Mouse (Mus musculus): ENCODE measurements at regions not wholly inside any gene's neighbourhood (a gene's known extent, or its start where the extent isn't known, plus 50 kb on each side); places are given as distances from the start of the nearest gene placed in this dataset.
A peak's percentile ranks its signal among the peaks of the same experiment; 100 is the strongest.

DNA sequence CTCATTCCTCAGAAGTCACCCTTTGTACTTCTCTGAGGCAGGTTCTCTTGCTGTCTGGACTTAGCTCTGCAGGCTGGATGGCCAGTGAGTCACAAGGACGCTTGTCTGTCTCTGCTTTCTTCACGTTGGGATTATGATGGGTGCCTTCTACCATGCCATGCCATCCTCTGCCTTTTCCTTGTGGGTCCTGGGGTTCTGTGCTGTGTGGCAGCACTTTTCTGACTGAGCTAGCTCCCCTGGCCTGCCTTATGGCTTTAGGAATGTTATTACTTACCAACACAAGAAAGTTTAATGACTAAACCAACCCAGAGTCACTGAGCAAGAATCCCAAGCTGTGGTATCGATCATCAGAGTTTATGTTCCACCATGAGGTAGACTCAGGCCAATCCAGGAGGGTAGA is 280.7 kb downstream of the Gm49356 start:
- no peak for DNase-seq (ENCODE audit: low read depth, low spot score)

GRCm38 (mm10) chr15:59171120-59171519 is 282.0 kb downstream of the Gm49356 start:
- DNase-seq (ENCODE audit: low read depth, low spot score) = no peak

GRCm38 (mm10) chr15:59173452-59174245 is 284.6 kb downstream of the Gm49356 start:
- no peak for DNase-seq (ENCODE audit: low read depth, low spot score)

- no peak for DNase-seq (ENCODE audit: low read depth, low spot score)
Observed at GRCm38 (mm10) chr15:59174246-59174751, 285.2 kb downstream of the Gm49356 start.

- no peak for DNase-seq (ENCODE audit: low read depth, low spot score)
Observed at GRCm38 (mm10) chr15:59174893-59175531, 285.9 kb downstream of the Gm49356 start.

DNA sequence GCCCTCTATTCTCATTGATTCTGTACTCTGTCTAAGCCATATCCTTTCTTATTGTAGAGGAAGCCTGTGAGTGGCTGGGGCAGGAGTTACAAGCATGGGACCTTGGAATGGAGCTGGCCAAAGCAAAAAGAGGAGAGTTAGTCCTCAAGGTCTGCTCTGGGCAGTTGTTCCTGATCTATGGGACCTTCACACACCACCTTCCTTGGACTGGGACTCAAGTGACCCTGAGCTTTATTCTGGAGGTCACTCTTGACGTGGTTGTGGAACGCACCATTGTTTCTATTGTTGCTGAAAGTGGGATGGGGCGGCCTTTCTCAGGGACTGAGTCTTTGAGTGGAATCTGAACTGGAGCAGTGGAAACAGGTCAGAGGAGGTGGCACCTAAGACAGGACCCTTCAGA is 291.0 kb downstream of the Gm49356 start:
- DNase-seq (ENCODE audit: low read depth, low spot score) = no peak

- peak; percentile 36 for DNase-seq (ENCODE audit: low read depth, low spot score)
Observed at GRCm38 (mm10) chr15:59184461-59184860, 295.4 kb downstream of the Gm49356 start.

DNA sequence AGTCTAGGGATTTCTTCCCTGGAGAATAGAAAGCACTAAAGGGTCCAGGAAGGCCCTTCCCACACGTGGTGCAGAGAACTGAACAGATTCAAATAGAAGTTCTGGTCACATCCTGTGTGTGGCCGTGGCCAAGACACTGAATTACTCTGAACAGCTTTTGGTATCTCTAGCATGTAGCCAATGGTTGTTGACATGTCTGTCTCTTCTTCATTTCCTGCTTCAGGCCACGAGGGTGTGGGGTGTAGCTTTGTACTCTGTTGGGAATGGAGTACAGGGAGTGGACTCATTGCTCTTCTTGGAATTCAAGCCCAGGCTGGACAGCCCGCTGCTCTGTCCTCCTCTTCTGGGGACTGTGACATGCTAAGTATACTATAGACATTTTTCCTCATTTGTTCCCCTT is 298.5 kb downstream of the Gm49356 start:
- no peak for DNase-seq (ENCODE audit: low read depth, low spot score)

- DNase-seq (ENCODE audit: low read depth, low spot score) = no peak
Observed at GRCm38 (mm10) chr15:59188371-59188770, 299.3 kb downstream of the Gm49356 start.

GRCm38 (mm10) chr15:59190511-59190910 is 301.4 kb downstream of the Gm49356 start:
- no peak for DNase-seq (ENCODE audit: low read depth, low spot score)

GRCm38 (mm10) chr15:59194421-59194820 is 305.3 kb downstream of the Gm49356 start:
- DNase-seq (ENCODE audit: low read depth, low spot score) = no peak

DNA sequence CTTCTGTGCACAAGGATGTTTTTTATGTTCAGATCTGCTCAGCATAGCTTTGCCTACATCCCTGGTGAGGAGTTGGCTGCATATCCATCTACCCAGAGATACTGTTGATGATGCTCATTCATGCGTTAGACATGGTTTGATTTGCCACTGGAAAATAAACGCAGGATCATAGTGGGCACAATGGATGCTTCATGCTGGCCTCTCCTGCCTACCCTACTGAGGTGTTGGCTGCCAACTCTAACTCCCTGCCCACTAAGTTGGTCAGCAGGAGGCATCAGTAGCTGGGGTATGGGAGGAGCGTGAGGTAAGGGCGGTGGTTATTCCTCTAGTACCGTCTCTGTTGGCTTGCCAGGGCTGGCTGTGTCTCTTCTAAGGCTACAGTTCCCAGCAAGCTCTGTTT is 307.3 kb downstream of the Gm49356 start:
- no peak for DNase-seq (ENCODE audit: low read depth, low spot score)

DNA sequence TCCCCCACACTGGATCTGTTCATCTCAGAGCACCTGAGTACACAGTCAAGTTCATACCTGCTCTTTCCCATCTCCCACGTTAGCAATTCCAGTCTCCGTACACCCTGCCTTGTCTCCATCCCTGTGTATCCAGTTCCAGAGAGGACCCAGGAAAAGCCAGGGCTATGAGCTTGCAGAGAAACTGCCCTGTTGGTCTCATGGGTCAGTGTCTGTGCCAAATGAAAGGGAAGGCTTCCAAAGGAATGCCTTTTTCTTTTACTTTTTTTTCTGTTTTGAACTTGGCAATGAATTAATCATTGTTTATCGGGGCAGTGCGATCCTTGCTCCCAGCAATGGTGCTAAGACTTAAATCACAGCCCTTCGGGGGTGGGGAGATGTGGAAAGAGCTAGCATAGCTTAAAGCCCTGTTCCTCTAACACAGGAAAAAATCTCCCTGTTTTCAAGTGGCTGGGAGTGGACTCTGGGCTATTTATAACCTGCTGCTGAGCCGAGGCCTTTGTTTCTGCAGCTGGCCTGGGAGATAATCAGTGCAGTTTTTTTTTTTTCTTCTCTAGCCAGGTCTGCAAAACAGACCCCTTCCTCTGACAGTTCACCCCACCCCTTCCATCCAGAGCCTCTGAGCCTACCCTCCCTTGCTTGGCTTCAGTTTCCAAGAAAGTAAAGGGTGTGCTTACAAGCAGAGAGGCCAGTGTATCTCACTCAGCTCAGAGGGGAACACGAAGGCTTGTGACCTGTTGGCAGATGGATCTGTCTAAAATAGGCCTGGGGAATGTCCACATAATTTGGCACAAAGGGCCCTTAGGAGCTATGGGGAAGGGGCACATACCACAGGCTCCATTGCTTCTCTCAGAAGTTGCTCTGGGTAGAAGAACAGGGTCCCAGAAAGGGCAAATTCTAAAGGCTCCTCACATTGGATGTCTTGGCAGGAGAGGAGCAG is 308.6 kb downstream of the Gm49356 start:
- DNase-seq (ENCODE audit: low read depth, low spot score) = peak; percentile 85

DNA sequence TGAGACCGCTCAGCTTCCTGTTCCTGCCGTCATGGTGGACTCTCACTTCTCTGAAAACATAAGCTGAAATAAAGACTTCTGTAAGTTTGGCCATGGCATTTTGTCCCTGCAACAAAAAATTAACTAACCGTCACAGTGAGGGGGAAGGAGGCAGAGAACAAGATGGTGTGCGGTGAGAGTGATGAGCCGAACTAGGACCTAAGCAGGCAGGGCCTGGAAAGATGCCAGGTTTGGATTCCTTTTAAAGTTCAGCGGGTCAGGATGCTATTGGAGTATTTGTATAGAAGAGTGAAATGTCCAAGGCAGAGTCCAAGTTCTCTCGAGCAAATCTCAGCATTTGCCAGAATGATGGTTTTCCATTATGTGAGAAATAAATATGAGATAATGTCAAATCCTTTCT is 312.3 kb downstream of the Gm49356 start:
- DNase-seq (ENCODE audit: low read depth, low spot score) = peak; percentile 17

DNA sequence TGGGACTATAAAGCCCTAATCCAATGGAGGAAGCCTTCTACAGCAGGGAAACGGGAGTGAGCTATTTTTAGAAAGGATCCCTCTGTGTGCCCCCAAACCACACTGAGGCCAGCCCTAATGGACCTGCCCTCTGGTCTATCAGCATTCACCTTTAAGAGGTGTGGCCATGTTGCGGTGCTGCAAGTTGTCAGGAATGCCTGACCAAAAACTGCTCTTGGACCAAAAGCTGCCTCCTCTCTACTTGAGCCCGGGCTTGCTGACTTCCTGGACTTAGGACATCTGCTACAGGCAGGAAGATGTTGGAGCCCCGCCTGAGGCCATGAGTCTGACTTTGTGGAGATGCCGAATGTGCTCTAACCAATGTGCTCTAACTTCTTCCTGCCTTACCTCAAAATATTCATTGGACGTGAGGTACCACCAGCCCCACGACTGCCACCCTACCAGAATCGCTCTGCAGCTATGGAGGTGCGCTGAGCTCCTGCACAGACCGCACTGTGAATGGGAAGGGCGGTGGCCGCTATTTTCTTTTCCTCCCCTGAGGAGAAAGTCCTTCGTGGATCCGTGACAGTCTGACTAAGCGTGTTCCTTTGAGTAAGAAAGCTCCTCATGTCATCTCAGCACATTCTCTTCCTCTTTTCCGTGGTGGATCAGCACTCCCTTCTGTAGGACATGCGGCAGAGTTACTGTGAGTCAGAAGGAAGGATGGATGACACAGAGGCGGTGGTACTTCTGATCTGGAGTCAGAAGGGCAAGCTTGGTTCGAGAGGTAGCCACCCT is 313.0 kb downstream of the Gm49356 start:
- no peak for DNase-seq (ENCODE audit: low read depth, low spot score)

DNA sequence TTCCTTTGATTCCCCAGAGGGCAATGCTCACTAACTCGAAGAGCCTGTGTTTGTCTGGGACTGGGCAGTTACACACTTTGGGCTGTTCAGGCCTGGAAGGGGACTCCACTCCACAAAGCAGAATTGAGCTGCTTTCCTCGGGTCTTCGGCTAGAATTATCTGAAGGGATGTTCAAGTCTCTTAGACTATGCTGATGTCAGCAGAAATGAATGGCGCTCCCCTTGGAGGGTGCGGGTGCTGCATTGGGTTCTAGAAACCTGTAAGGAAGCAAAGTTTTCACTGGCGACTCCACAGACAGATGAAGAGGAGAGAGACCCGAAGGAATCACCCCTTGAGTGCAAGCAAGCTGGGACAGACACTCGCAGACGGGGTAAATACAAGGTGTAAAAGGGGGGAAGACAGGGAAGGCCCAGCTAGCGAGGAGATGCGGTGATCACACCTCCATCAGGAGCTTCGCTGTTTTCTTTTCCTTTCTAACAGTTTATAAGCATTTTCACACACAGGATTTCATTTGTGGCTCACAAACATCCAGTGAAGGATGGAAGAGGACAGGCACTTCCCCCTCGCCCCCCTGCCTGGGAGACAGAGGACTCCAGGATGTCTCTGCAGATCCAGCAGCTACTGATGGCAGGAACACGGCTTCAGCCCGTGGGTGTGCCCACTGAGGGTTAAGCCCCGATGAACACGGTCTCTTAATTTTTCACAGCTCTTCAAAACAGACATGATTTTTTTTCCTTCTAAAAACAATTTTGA is 314.2 kb downstream of the Gm49356 start:
- no peak for DNase-seq (ENCODE audit: low read depth, low spot score)

DNA sequence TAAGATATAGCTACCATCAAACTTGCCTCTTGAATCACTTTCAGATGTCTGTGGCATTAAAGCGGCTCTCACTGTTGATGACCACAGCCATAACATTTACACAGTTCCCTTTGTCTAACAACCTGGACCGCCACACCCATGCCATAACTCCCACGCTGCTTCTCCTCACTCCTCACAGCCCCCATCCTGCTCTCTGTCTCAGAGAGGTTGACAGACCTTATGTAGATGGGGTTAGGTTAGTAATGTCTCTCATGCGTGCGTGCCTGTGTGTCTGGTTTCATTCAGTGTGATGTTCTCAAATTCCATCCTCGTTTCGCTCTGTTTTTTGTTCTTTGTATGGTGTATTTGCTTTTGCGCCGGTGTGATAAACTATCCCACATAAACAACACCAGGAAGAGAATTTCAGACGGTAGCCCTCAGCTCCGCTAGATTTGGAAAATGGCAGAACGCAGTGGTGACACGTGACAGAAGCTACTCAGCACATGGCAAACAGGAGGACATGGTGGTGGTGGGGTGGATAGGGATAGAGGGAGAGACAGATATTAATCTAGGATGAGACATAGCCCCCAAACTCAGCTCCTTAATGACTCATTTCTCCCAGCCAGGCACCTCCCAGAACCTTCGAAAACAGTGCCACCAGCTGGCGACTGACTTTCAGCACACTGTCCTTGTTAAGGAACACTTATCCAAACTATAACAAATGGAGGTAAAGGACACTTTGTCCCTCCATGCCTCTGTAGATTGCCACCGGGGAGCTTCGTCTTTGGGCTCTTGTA is 314.9 kb downstream of the Gm49356 start:
- peak; percentile 43 for DNase-seq (ENCODE audit: low read depth, low spot score)

GRCm38 (mm10) chr15:59205091-59205490 is 316.0 kb downstream of the Gm49356 start:
- no peak for DNase-seq (ENCODE audit: low read depth, low spot score)

DNA sequence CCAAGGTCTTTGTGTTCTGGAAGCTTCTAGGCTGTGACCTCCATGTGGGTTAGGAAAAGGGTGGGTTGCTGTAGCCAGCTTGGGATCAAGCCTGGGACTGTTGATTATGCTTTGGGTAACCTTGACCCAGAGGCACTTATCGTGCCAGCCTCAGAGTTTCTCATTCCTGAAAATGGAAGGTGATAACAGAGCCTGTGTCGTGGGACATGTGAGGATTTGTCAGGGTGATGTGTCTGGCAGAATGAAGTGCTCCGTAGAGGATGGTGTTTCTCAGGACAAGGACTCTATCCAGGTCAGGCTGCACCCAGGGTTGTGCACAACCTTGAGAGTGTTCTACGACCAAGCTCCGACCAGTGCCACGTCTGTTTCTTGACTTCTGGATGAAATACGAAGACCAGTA is 316.4 kb downstream of the Gm49356 start:
- no peak for DNase-seq (ENCODE audit: low read depth, low spot score)

DNA sequence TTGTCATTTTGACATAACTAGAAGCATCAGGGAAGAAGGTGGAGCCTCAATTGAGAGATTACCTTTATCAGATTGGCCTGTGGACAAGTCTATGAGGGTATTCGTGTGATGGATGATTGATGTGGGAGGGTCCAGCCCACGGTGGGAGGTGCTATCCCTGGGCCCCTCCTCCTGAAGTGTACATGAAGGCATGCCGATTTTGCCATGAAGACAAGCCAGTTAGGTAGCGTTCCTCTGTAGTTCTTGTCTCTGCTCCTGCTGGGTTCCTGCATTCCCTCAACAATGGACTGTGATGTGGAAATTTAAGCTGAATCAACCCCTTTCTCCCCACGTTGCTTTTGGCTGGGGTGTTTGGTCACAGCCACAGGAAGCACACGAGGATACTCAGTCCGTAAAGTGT is 317.5 kb downstream of the Gm49356 start:
- no peak for DNase-seq (ENCODE audit: low read depth, low spot score)
